Mouse (Mus musculus) thymus, postnatal 25 days (tissue): Measurements from ENCODE around the gene Usp31.

ENCODE experiments used
- DNase-seq: peaks from one replicate; pipeline ENCODE4 v3.0.0; 2022

Gene Usp31

DNA sequence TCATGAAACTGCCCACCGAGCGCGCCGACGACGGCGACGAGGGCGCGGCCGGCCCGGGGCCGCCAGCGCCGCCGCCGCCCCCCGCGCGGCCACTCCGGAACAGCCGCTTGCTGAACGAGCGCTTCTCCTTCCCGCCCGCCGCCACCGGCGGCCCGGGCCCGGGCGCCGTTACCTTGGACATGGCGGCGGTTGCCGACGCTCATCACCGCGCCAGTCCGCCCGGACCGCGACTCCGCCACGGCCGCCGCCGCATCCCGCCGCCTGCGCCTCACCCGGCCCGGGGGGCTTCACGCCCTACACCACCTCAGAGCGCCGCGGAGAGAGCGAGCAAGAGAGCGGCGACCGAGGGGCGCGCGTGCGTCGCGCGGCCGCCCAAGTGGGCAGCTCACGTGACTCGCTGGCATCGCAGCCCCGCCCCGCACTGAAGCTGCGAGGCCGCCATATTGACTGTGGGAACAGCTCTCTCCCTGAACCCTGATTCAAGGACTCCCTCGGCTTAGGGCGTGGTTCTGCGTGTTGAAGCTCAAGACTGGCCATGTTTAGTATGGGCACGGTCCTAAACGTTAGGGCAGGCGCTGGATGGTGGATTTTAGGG is at the start of gene Usp31:
TSS of gene Usp31 (minus strand) at position 181 of the 595 bp plus-strand sequence.
- peak; percentile 95 for DNase-seq

DNA sequence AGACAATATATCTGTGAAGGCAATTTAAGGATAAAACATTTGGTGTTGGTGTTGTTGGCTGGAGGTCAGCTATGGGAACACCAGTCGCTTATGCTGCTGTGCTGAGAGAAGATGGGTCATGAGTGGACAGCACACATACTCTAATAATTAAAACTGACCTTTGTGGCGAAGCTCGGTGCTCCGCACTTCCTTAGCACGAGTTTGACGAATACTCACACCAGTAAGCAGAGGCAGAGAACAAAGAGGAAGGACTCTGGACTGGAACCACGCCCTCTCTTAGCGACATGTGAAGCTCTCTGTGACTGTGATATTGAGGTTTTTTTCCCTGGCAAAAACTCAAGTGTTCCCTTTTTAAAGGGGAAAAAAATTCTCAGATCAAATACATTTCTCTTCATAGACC is 47.7 kb upstream of the Usp31 start:
- no peak for DNase-seq

DNA sequence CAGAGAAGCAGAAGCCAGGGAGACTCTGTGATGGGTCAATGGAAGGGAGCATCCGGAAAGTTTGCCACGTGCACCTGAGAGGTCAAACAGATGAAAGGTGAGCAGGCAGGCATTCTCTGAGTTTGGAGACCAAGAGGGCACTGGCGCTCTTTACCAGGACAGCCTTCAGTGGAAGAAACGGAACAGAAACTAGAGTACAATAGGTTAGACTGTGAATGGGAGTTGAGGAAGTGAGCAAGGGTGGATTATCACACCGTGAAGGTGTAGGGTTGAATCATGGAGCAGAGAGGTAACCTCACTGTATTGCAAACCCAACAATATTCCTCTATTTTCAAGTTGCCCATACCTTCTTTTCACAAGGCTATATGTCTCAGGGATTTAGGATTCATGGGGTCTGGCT is 43.2 kb upstream of the Usp31 start:
- no peak for DNase-seq

DNA sequence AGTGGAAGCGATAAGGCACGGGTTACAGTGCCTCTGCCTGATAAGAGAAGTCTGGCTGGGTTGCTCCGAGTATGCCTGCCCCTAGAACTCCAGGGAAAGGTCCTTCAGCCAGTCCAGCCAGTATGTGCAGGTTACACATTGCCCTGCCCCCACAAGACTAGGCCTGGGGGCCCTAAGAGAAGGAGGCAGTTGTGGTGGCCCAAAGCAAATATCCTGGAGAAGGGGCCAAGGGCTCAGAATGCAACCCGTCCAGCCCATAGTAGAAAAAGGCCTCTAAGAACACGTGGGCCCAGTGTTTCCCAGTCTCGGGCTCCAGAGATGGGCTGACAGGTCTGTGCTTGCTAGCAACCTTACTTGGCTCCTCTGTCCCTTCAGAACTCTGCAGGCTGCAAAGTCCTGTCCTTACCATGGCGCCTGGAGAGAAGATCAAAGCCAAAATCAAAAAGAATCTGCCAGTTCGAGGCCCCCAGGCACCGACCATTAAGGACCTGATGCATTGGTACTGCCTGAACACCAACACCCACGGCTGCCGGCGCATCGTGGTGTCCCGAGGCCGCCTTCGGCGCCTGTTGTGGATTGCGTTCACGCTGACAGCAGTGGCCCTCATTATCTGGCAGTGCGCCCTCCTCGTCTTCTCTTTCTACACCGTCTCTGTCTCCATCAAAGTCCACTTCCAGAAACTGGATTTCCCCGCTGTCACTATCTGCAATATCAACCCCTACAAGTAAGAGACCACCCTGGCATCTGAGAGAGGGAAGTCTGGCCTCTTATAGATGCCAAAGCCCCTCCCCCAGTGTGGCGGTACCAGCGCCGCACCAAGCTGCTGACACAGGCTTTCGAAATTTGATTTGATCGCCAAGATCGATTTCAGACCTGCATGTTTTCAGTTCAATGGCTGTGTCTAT is 30.7 kb upstream of the Usp31 start:
- DNase-seq = no peak

DNA sequence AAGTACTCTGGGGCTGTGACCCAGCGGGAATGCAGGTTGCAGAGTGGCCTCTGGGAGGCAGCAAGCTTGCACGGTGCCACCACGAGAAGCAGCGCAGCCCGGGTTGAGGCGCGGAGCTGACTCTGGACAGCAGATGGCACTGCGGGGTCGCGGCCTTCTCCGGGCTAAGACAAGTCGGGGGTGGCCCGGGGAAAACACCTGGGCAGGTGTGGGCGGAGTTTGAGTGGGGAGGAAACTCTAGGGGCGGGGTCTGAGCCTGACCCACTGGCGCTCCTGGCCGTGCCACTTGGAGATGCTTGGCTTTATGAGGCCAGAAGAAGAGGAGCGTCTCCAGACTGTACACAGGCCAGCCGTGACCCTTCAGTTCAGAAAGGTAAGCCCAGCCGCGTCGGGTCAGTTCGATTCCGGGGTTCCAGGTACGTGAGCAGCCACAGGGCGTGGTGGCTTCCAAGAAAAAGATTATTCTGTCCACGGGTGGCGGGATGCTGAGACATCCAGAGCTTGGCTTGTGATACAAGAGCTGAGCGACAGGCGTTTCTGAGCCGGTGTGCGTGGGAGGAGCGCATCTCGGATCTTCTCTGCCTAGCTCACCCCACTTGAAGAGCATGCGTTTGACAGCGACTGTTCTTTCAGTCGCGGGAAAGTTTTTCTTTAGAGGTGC is 27.2 kb upstream of the Usp31 start, which contains the start of gene Scnn1g:
TSS of gene Scnn1g (plus strand) at position 309 of the 661 bp plus-strand sequence.
- DNase-seq = peak; percentile 76

DNA sequence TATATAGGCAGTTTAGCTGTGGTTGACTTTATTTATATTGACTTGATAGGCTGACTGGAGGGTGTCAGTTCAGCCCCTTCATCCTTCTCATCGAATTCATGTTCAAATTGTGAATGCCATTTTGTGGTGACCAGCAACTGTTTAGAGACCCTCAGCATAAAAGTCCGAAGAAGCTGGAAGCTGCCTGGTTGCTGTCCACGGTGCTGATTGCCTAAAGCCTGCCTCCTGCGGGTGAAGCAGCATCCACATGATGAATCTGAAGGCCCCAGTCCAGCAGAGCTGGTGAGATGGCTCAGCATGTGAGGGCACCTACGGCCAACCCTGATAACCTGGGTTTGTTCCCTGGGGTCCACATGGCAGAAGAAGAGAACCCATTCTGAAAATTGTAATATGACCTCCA is 23.2 kb upstream of the Usp31 start:
- DNase-seq = peak; percentile 10

DNA sequence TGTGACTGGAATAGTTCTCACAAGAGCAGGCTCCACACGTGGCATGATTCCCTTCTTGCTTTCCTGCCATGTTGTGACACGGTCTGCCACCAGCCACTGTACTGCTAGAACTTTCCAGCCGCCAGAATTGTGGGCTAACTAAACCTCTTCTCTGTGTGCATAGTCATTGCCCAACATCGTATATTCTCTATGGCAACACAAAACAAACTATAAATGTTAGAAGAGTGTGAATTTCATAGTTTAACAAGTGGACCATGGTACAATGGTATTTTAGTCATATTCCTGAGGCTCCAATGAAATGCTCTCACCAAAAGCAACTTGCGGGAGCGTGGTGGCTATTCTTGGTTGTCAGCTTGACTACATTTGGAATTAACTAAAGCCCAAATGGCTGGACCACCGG is 10.0 kb upstream of the Usp31 start:
- DNase-seq = no peak

DNA sequence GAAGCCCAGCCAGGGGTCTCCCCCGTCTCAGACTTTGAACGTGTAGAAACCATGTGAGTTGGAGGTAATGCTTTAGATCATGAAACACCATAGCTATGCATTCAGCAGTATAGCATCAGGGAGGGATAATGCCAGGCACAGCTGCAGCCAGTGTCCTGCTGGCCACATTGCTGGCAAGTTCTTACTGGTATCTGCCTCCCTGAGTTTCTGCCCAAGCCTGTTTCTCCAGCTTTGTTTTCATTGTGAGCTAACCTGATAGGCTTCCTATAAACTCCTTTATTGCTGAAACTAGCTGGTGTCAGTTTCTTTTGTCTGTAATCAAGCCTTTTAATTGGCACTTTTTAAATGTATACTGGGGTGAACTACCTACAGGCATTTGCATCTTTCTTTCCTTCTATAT is 4.1 kb upstream of the Usp31 start:
- DNase-seq = no peak

DNA sequence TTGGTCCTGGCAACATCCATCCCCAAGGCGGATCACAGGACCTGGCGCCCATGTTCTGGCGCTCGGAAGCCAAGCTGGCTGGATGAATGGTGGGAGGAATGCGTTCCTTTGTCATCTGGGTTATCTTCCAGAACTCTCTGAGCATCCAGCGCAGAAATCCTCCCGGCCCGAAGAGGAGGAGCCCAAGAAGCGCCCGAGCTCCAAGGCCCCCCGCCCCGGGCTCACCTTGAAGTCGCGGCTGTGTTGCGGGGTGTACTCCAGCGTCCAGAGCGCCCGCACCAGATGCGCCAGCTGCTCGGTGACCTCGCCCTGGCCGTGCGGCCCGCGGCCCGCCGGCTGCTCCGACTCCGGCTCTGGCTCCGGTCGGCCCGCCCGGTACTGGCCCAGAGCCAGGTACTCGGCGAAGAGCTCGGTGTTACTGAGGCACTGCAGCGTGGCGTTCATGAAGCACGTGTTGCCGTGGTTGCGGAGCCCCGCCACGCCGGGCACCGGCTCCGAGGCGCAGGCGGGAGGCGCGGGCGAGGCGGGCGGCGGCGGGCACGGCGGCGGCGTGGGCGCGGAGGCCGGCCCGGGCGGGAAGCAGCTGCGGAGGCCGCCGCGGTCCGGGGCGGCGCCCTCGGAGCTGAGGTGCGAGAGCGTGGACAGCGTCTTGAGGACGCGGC is 511 bp downstream of the Usp31 start:
- DNase-seq = no peak

DNA sequence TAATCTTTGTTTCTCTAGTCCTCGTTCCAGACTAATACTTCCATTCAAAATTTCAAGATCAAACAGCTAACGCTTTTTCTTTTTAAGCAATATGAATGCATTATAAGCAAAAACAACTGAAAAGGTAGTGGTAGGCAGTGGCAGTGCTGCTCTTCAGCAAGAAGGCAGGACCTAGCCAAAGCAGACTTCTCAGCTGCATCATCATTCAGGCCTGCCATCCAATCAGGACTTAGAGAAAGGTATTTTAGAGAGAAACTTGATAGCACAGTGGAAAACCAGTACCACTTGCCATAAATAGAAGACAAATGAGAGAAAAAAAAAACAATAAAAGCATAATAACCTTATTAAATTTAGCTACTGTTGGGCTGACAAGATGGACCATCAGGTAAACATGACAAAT is 2.0 kb downstream of the Usp31 start:
- DNase-seq = no peak

DNA sequence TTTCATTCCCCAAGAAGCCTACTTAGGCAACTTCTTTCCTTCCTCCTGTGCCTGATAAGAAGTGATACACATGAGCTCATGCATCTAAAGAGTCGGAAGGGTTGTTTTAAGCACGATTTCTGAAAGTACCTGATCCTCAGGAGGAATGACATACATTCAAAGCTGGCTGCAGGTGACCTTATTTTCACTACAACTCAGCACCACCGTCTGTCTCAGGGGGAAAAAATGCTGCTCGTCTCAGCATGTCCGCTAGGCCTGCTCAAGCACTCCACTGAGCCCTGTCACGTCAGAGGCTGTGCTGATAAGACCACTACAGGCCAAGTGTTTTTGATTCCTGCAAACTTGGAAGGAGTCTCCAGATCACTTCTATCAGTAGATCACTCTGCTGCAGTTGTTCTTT is 5.1 kb downstream of the Usp31 start:
- no peak for DNase-seq

DNA sequence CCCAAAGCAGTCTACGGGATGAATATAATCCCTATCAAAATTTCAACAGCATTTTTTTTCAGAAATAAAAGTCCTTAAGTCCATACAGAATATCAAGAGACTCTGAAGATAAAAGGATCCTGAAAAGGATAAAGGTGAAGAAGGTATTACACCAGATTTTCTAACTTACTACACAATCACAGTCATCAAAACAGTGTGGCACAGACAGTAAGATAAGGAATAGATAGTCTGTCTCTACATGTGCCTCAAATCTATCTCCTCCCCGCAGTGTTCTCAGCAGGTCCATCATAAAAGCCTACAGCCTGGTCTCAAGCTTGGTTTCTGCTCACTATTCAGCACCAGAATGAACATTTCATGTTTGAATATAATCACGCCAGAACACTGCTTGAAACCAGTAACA is 6.6 kb downstream of the Usp31 start:
- DNase-seq = no peak

DNA sequence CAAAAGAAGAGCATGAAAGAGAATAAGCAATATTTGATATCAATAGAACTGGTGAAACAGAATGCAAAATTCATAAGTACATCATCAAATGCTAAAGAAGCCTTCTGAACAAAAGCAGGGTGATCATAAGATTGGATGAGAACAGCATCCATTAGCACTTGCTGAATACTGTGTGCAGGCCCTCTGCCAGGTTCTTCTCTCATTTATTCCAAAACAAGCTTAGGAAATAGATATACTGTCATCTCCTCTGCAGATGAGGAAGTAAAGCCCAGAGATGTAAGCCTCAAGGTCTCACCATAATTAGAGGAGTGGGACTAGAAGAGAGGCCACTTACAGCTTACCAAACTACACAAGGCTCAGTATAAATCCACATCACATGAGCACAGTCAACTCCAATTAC is 7.8 kb downstream of the Usp31 start:
- no peak for DNase-seq

DNA sequence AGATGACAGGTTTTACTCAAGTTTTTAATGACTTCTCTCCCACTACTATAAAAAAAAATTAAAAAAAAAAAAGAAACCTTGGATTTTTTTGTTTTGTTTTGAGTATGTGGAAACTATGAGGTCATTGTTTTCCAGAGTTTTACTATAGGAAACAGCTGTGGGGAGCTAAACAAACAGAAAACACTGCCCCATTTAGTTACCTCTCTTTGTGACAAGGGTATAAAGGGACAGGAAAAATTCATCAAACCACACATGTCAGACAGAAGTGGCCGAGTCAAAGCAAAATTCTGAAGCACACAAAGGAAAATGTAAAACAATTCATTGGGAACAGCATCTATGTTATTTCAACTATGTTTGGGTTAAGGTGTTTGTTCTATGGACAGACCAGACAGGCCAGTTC is 9.5 kb downstream of the Usp31 start:
- no peak for DNase-seq

DNA sequence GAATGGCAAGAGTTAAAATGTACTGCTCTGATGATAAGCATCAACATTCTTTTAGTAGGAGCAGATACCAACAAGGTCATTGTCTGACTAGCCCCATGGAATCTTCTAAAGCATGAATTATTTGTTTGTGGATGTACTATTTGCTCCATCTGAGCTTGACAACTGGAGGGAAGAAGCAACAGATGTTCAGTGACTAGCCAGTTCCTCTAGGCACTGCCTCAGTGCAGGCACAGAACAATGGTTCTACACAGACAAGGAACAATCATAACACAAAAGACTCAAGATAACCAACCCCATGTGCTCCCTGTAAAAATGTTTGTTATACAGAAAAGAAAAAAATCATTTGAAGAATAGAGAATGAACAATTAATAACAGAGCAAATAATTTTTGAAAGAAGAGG is 9.9 kb downstream of the Usp31 start:
- no peak for DNase-seq

DNA sequence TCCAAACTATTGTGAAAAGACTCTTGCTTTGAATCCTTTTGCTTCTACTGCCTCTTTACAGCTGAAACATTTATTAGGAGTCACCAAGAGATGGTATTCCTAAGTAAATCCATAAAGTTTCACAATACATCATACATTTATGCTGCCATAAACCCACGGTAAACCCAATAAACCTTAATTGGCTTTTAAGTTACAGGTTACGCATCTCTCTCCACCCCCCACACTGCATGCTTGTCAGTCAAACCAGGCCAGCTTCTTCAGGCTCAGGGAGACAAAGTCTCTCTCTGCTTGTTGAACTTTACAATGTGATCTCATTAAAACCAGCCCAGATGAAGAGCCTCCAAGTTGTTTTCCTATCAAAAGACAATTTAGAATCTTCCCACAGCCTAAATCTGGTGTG is 15.2 kb downstream of the Usp31 start:
- no peak for DNase-seq

DNA sequence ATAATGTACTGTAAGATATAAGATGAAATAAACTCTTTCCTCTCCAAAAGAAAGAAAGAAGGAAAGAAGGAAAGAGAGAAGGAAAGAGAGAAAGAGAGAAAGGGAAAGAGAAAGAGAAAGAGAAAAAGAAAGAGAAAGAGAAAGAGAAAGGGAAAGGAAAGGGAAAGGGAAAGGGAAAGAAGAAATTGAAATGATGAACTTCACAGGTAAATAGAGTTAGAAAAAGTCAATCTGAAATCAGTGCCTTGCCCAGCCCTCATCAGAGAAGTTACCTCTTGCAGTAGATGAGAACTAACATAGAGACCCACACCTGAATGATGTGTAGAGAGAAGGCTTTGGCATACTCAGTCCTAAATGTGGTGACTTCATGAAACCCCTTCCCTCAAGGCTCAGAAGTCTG is 17.7 kb downstream of the Usp31 start:
- no peak for DNase-seq

DNA sequence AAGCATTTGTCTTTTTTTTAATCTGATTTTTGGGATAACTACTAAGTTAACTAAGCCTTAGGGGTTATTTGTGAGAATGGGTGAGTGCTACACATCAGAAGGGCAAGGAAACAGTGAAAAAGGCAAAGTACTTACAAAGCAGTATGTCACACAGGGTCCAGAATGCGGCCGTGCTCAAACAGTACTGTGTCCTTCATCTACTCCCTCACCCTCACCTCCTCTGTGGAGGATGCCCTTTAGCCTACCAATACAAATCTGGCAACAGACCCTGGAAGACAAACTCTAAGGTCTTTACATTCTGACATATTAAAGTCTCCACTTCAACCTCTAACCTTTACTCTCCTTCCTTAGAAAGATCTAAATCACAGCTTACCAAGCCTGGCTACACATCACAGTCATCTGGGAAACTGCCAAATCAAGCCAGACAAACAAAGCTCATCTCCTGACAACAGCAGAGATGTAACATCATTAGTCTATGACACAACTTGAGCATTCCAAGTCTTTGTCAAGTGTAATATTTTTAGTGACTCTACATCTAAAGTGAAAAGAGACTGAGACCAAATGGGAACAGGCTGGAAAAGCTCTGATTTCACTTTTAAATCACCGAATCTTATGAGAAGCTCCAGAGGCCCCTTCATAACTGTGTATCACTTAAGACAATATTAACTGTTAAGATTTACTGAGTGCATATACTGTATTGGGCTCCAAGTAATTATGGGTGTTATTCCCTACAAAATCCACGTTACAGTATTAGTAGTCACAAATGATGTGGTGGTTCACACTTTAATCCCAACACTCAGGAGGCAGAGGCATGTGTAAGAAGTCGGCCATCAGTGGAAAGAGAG is 21.7 kb downstream of the Usp31 start:
- DNase-seq = no peak

DNA sequence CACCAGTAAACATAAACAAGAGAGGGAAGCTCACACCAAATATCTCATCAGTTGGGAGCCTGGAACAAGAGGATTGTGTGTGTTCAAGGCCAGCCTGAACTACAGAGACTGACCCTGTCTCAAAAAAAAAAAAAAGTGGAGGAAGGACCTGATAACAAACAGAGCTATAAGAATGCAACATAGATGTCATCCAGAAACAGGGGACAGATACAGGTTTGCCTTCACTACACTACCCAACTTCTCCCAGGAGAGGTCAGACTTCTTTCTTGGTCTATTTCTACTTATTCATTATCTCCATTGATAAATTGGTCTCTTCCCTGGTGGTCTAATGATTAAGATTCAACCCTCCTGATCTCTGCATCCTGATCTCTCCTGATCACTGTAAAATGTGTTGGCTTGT is 25.9 kb downstream of the Usp31 start:
- DNase-seq = no peak

DNA sequence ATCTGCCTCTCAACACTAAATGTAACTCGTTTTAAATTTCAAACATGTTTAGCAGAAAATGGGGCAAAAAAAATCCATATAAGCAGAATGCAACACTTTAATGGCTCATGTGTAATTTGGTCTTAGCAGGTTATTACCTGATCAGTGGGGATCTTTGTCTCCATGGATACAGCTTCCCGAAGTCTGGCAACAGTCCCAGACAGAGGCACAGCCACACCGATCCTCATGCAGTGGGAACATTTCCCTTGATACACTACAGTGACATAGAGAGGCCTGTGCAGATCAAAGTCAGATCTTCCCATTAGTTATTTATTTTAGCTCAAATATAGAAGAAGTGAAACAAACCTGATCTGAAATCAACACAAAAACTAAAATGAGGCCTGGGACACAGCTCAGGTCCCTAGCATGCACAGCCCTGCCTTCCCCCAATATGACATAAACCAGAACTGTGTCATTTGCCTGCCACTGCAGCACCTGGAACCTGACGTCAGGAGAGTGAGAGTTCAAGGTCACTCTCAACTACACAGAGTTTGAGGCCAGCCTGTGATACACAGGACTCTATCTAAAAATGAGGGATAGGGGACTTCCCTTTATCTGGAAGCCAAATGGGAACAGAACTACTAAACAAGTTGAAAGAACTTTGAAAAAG is 29.8 kb downstream of the Usp31 start:
- no peak for DNase-seq

DNA sequence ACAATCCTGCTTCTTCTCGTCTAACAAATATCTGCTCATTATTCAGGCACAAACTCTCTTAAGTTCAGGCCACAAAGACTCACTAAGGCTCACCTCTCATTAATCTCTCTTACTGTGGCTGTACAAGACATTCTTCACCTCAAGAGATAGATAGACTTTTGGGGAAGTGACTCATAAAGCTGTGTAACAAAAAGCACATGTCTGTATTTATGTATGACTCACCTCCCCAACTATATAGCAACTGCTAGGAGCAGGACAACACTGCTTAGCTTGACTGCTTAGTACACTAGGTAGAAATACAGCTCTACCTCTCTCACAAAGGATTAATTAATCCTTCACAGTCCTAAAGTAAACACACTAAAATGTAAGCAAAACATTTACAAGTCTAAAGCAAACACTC is 46.3 kb downstream of the Usp31 start:
- DNase-seq = no peak

DNA sequence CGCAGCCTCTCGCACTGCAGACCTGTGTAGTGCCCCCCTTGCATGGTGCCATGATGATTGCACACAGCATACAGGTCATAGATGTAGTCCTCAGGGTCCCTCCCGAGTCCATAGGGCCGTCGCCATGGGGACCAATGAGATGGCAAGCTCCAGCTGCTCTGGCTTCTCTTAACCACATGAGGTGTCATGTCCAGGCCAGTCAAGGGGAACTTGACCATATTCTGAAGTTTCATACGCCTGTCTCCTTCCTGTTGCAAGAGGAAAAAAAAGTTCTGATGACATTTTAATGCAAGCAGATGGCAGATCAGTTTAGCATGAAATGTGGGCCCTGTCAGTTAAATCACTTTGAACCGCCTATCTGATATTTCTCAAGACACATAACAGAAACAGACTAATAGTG is 48.2 kb downstream of the Usp31 start:
- DNase-seq = no peak
